Mouse (Mus musculus) heart, adult 2 months (tissue): ENCODE measurements around the gene Nckap1.

Source experiments
- CTCF ChIP-seq: fragments of 200-600 bp; IDR thresholded peaks from 2 replicates; pipeline ENCODE4 v1.8.1; 2022; ENCODE audit warnings: antibody characterized with exemption, mild to moderate bottlenecking, moderate library complexity
- POLR2A ChIP-seq: fragments of 200-500 bp; IDR thresholded peaks from 2 replicates; pipeline ENCODE4 v1.6.1; 2011; ENCODE audit warnings: mild to moderate bottlenecking, low read depth, low read length, control low read depth; ENCODE audit not compliant: insufficient read depth

- TF ChIP-seq POLR2A (no peak), CTCF (no peak)
Observed at GRCm38 (mm10) chr2:80554442-80554841, 26.7 kb downstream of the Nckap1 start.
